Mouse (Mus musculus): Measurements from ENCODE around the gene Atp23.
A peak's percentile ranks its signal among the peaks of the same experiment; 100 is the strongest.
"Not testable (repeated sequence)": the region's sequence is repeated elsewhere in the genome, so short reads cannot be mapped to it uniquely, and the experiment has no call there.

The Atp23 gene

DNA sequence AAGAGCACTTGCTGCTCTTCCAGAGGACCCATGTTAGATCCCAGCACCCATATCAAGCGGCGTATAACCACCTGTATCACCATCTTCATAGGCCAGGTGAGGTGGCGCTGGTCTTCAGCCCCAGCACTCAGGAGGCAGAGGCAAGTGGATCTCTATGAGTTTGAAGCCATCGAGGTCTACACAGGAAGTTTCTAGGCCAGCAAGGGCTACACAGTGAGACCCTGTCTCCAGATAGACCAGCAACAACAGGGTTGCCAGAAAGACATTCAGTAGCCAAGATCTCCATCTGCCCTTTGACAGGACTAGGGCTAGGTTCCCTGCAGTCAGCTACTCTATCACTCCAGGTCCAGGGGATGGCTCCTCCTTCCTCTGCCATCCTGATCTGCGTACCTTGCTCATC, 5.7 kb upstream of the Atp23 start:
- DNase-seq, result no peak

DNA sequence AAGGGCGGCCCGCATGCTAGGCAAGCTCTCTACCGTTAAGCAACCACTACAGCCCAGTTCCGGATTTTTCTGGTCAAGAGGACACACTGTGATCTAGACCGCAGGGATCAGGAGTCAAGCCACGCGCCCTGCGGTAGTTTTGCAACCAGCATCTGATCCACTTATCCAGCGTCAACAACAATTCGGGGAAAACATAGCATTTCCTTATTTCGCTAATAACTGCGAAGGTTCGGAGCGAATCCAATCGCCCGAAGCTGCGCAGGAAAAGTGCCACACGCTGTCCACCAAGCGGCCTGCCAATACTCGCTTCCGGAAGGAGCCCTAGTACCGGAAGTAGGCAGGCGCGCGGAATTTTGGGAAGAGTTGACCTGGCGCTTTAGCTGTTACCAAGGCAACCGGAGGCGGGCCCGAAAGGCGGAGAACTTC, 4.5 kb upstream of the Atp23 start:
- DNase-seq, result peak; percentile 91

DNA sequence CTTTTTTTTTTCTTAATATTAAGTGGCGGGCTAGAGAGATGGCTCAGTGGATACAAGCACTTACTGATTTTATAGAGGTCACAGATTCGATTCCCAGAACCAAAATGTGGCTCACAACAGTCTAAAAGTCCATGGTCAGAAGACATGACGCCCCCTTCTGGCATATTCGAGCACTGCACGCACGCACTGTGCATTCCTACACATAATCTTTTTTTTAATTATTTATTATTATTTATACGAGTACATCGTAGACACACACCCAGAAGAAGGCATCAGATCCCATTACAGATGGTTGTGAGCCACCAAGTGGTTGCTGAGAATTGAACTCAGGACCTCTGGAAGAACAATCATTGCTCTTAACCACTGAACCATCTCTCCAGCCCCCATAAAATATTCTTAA, 3.9 kb upstream of the Atp23 start:
- DNase-seq, result no peak

DNA sequence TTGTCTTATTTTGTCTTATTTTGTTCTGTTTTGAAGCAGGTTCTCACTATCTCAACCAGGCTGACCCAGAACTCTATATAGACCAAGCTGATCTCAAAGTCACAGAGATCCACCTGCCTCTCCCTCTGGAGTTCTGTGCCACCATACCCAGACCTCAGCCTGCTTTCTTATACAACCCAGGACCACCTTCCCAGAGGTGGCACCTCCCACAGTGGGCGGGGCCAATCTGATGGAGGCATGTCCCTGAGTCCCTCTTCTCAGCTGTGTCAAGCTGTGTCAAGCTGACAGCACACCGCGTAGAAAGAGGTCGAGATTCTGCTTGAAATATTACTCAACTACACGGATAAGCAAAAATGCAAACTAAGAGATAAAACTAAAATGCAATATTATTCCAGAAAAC, 3.1 kb upstream of the Atp23 start:
- no peak for DNase-seq

DNA sequence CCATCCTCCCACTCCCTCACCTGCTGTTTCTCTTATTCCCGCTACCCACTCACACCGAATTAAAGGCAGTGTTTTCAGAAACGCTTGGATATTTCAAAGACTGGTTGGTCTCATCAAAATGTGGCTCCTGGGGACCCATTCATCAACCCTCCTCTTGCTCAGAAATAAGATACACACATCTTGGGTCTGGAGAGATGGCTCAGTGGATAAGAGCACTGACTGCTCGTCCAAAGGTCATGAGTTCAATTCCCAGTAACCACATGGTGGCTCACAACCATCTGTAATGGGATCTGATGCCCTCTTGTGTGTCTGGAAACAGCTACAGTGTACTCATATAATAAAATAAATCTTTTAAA, 311 bp upstream of the Atp23 start:
- DNase-seq, result no peak

DNA sequence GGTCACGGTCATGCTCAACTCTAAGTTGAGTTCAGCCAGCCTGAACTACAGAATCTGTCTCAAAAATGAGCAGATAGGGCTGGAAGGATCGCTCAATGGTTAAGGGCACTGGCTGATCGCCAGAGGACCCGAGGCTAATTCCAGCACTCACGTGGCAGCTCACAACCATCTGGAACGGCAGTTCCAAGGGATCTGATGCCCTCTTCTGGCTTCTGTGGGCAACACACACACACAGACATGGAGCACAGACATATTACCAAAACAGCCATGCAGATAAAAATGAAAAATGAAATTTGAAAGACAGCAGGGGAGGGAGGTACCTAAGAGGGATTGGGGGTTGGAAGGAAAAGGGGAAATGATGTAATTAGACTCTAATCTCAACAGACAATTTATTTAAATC, 5.3 kb downstream of the Atp23 start:
- no peak for DNase-seq

DNA sequence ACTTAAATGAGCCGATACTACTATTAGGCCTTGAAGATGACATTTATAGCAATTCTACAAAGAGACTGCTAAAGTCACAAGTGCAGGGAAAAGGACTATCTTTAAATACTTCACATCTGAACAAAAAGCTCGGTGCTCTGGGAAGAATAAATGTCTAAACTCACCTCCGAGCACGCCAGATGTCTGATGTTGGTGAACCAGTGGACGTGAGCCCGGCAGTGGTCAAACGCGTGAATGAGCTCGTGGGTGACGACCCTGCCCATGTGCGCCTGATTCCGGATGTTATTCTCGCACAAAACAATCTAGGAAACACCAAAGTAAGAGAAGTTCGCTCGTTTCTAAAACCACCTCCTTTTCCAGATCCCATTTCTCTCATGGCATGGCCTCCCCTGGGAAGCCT, 7.1 kb downstream of the Atp23 start:
- DNase-seq, result no peak

DNA sequence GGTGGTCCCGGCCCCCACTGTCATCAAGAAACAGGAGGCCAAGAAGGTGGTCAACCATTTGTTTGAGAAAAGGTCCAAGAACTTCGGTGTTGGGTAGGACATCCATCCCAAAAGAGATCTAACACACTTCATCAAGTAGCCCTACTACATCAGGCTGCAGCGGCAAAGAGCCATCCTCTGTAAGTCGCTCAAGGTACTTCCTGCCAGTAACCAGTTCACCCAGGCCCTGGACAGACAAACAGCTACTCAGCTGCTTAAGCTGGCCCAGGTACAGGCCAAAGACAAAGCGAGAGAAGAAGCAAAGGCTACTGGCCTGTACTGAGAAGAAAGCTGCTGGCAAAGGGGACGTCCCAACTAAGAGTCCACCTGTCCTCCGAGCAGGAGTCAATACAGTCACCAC, 8.0 kb downstream of the Atp23 start:
- DNase-seq, result no peak

DNA sequence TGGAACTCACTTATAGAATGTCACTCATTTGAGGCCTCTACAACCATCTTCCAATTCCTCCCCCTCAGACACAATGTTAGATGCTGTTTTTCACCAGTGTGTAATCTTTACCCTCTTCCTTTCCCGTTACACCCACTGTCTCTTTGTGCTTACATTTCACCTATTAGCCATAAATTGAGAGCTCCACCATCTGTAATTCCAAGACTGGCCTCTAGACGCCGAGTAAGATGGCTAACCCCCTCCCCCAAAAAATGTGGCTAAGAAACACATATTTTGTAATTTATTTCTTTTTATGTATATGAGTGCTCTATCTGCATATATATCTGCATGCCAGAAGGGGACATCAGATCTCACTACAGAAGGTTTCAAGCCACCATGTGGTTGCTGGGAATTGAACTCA, 27.4 kb downstream of the Atp23 start:
- no peak for DNase-seq

DNA sequence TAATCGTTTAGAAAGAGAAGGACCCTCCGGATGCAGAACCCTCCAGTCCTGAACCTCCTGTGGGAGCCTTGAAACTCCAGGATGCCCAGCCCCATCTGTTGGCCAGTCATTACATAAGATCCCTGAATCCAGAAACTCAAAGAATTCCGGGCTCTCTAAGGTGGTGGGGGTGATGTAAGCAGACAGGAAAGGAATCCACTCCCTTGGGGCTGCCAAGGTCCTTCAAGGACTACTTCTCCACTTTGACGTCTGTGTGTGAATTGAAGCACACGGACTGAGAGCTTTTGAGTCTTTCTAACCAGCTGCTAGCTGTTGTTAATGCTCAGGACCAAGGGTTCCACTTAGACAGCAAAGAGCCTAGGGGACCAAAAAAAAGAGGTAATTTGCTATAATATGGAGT, 28.9 kb downstream of the Atp23 start:
- no peak for DNase-seq

DNA sequence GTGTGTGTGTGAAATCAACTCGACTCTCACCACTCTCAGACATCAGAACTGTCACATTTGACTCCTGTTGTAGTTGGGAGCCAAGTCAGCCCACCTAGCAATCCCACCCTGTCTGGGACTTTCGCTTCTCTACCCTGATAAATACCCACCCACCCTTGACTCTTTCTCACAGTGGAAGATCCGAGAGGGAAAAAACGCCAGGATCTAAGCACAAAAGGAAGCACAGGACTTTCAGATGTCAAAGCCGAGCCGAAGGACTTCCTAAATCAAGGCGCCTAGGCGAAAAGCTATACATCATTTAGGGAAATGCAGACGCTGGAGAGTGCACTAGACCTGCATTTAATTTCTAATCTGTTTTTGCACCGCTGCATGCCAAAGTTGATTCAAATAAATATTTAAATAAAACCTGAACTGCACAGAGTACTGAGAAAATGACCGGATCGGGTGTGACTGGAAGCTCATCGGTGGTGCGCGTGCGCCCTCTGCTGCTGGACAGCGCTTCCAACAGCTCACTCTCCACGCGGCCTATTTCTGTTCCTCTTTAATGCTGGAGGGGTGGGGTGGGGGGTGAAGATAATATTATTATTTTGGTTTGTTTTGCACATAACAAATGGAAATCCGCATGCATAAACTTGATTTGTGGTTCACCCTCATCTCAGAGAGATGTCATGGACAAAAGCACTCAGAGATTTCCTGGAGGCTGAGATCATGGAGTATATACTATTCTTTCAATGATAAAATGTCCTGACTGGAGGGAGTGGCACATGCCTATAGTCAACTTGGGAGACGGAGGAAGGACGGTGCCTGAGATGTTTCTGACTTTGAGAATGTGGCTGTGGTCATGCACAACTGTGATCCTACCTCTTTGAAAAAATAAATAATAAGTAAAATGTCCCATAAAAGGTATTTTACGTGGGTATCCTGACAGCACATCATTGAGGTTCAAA, 31.5 kb downstream of the Atp23 start:
- DNase-seq, result peak; percentile 91

DNA sequence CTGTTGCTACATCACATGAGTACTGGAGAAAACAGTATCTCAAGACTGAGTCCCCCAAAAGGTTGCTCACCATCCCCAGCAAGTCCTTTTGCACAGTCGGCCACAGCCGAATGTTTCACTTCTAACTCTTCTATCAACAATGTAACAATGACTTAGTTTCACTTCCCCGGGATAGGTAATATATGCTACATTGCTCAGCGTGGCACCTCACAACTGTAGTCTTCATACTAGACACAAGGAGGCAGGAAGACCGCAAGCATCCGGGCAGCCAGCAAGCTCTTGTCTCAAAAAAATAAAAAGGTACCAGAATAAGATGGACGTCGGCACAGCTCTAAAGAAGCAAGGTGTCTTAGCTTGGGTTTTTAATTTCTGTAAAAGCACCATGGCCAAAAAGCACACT, 35.9 kb downstream of the Atp23 start:
- DNase-seq, result no peak

DNA sequence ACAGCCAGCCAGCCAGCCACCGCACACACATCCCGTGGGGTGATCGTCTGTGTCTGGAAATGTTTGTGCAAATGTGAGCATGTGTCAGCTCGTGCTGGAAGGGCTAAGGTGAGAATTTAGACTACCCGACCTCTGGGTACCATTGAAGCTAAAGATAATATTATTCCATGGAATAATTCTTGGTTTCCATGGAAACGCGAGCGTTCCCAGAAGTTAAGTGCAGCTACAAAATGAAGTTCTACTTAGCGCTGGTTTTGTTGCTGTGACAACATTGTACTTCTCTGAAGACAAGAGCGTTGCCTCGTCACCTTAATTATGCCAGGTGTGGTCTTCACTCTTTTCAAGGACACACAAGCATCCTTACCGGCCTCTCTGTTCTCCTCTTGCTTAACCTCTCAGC, 39.0 kb downstream of the Atp23 start:
- DNase-seq, result no peak

DNA sequence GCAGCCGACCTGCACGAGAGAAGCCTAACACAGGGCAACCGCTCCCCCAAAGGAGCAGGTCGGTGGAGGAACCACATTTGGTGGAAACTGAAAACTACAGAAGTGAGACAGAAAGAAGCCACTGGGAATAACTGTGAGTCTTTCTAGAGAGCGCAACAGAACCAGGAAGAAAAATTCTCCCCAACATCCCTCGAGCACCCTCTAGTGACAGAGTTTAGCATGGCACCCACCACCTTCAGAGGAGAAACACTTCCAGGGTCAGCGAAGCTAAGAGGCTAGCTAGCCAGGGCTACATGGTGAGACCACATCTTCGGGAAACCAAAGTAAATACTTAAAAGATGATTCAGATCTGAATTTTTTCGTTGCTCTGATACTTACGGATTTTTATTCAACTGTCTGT, 47.9 kb downstream of the Atp23 start:
- DNase-seq, result no peak

DNA sequence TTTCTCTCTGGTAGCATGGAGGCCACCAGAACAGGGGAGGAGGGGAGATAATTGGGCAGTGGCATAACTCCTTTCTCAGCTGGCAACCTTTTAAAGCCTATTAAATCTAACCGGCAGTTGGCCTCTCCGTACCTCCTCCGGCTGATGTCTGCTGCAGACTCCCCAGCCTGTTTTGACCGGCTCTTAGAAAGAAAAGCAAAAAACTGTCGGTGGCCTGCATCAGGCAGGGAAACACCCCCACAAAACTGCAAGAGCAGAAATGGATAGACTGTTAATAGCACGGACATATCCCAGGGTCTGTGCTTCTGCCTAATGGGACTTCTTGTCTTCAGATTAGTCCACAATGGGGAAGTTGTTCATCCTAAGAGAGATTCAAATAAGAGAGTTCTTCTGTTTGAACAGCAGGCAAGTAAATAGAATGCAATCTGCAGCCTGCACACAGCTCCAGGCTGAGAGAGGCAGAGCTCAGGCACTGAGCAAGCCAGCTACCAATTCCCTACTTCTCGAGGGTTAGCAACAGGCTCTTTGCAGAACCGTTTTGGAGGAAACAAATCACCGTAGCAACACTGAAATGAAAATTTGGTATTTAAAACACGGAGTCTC, 55.7 kb downstream of the Atp23 start:
- DNase-seq, result peak; percentile 31

DNA sequence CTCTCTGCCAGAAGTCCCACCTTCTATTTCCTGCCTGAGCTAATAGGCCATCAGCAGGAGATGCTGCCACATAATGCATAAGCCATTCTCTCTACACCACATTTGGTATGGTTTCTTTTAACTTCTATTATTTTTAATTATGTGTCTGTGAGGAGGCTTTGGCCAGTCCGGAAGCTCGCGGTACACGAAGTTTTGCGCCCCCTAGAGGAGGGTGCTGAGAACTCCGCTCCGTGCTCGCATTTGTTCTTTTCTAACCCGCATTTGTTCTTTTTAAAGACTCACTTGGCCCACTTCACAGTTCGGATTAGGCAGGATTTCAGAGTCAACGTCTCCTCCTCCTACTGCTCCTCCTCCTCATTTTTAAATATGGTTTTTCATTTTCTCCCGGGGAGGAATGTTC, 56.5 kb downstream of the Atp23 start:
- DNase-seq, result peak; percentile 66

DNA sequence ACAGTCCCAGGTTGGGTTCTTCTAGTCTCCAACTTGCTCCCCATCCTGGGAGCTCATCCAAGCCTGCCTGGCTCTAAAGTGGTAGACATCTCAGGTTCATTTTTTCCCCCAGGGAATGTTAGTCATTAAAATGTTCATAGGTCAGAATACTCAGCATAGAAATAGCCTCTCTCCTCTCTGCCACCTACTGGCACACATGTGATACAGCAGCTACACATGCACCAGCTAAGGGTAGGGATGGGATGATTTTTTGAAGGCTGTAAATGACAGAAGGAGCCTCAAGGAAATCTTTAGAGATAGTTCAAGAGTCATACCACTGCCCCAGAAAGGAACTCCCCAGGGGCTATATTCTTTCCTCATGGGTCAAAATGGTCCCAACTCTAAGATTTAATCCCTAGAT, 60.9 kb downstream of the Atp23 start:
- DNase-seq, result no peak

DNA sequence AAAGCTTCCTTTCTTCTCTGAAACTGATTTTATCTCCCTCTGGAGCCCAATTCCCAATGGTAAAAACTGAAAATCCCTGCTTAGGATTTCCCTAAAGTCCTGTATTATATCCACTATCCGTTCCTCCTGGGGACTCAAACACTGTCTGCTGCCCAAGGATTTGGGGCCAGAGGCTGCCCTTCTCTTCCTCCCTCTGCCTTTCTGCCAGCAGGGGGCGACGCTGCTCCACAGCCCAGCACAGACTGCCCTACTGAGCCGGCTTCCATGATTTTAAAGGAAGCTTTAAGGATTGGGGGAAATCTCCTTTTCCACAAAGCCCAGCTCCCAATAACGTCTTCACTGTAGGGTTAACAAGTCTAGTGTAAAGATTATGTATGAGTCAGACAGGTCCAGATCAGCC, 68.1 kb downstream of the Atp23 start:
- DNase-seq, result peak; percentile 56

DNA sequence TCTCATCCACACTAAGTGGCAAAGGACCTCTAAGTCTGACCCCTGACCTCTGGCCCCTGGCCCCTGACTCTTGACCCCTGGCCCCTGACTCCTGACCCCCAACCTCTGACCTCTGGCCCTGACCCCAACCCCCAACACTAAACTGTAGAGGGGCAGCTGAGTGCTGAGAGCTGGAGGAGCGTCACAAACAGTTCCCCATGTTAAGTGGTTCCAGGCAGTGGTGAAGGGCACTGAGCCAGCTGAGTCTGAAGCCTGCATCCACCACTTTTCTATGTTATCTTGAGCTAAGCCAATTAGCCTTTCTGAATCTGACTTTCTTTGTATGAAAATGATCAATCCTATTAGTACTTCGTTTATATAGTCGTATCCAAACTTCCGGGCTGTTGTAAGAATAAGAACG, 69.8 kb downstream of the Atp23 start:
- no peak for DNase-seq

DNA sequence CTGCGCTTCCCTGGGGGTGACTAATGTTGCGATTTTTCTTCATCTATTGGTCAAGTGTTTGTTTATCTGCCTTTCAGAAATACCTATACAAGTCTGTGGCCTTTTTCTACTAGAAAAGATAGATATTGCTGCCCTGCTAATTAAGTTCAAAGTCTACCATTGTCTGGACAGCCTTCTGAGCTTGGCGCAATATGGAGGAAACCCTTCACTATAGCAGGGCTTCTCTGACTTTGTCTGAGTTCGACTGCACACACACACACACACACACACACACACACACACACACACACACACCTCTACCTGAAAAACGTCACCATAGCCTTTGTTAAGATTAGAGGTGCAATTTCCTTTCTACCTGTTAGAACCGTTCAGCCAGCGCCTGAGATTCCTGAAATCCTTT, 72.5 kb downstream of the Atp23 start:
- no peak for DNase-seq

DNA sequence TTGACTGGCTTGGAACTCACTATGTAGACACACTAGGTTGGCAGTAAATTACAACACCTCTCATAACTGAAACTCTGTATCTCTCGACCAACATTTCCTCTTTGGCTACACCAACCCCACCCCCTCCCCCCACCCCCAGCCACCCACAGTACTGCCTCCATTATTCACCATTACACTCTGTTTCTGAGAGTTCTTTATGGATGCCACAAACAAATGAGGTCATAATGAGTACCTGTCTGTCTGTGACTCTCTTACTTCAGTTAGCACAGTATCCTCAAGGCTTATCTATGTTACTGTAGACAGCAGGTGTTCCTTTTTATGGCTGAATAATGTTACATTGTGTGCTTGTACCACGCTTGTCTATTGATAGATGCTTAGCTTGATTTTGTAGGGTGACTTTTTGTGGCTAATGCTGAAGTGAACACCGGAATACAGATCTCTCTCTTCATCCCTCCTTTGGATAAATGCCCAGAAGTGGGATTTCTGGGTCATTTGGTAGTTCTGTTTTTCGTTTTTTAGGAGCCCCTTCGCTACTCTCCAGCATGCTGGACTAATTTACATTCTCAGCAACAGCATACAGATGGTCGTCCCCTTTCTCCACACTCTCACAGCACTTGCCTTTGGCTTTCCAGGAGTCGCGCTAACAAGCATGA, 73.1 kb downstream of the Atp23 start:
- no peak for DNase-seq

DNA sequence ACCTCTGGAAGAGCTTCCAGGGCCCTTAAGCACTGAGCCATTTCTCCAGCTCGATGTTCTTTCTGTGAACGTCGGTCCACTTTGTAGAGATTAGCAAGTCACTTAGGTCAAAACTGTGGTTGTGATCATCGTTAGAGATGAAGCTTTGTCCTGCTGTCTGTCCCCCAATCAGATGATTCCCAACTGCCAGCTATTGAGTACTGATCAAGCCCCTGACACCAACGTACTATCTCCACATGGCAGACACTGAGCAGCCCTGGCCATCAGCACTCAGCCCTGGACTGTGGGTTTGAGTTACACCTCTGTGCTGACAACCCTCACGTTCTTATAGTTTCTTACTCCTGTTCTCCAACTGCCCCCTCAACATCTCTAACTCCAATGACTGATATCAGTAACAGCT, 74.2 kb downstream of the Atp23 start:
- DNase-seq, result no peak

DNA sequence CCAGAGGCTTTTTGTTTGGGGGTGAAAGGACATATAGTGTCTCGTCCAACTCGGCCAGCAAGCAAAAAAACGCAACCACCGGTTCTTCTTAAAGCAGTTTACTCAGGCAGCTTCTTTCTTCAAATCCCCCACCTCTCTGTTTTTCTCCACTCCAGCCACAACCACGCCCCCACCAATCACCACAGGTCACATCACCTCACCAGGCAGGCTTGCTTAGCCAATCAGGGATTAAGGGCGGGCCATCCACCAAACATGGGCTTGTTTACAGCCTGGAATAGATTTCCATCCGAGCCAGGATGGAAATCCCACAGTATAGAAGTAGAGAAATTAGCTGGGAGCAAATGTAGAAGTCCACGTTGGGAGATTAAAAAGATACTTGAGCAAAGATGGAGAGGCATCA, 74.9 kb downstream of the Atp23 start:
- DNase-seq, result not testable (repeated sequence)

DNA sequence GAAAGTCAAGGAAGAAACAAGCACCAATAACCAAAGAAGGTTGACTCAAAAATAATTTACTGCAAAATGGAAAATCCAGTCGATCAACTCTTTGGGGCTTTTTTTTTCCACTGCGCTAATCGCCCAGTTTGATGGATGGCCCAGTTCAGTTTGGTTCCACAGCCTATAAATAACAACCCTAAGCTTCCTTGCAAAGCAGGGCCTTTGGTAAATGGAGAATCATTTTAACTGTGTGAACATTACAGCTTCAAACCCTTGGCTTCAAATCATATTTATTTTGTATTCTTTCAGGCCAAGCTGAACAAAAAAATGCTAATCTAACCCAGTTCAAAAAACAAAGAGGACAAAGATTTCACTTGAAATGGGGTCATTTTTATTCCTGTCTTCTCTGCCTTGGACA, 78.7 kb downstream of the Atp23 start:
- DNase-seq, result no peak

All from right cerebral cortex, postnatal 4 days (tissue).